Mouse (Mus musculus) embryo, embryonic 11.5 days (tissue): ENCODE data around the gene Wdr60.

Source experiments
- DNase-seq: peaks from one replicate; pipeline ENCODE4 v3.0.0-alpha.2; 2012; ENCODE audit warnings: low read depth, low spot score

Wdr60 gene

GRCm38 (mm10) chr12:116183212-116183935 lies 79.4 kb downstream of the Wdr60 start:
- no peak for DNase-seq

- no peak for DNase-seq
Measured at GRCm38 (mm10) chr12:116182376-116182775, 80.4 kb downstream of the Wdr60 start.

GRCm38 (mm10) chr12:116181436-116182050 lies 81.3 kb downstream of the Wdr60 start:
- no peak for DNase-seq

GRCm38 (mm10) chr12:116176930-116177329 lies 85.9 kb downstream of the Wdr60 start:
- DNase-seq = no peak

GRCm38 (mm10) chr12:116169666-116170065 lies 93.2 kb downstream of the Wdr60 start:
- no peak for DNase-seq

GRCm38 (mm10) chr12:116165368-116165767 lies 97.5 kb downstream of the Wdr60 start:
- DNase-seq = no peak

GRCm38 (mm10) chr12:116159695-116160094 lies 103.1 kb downstream of the Wdr60 start:
- no peak for DNase-seq

- no peak for DNase-seq
Measured at GRCm38 (mm10) chr12:116159223-116159622, 103.6 kb downstream of the Wdr60 start.

GRCm38 (mm10) chr12:116156792-116157532 lies 105.9 kb downstream of the Wdr60 start:
- DNase-seq = no peak
